Mouse (Mus musculus): Measurements from ENCODE around the gene Crtac1. TPM values are rescaled to one million over a fixed set of nuclear protein-coding genes. Genes with fewer than 3 reads are reported as not detected.

Gene Crtac1
- polyA plus RNA-seq (2012; rRNA removed): 0.16 TPM in 2 replicates

DNA sequence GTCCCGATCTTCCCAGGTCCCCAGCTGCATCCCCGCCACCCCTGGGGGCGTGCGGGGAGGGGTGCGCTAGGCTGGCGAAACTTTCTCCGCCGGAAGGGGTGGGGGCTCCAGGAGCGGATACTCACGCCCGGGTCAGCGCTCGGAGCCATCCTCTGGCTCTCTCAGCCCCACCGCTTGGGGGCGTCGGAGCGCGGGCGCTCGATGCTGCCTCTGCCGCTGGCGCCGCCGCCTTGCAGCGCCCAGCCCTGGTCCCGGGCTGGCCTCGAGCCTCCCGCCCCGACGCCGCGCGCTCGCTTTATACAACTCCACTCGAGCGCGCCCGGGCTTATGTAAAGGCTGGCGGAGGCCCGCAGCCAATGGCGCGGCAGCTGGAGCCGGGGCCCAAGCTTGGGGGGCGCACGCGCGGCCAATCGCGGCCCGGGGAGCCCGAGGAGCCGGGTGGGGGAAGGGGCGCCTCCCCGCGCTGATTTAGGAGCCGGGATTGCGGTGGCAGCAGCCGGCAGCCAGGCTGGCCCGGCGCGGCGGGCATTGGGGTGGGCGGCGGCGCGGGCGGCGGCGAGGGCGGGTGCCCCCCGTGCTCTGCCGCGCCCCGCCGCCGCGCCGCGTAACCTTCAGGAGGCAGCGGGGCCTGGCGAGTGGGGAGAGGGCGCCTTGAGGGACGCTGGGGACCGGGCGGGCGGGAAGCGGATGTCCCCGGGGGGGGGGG is at the start of gene Crtac1:
Gene Crtac1 (minus strand): TSS at position 299 of the 706 bp plus-strand sequence.

DNA sequence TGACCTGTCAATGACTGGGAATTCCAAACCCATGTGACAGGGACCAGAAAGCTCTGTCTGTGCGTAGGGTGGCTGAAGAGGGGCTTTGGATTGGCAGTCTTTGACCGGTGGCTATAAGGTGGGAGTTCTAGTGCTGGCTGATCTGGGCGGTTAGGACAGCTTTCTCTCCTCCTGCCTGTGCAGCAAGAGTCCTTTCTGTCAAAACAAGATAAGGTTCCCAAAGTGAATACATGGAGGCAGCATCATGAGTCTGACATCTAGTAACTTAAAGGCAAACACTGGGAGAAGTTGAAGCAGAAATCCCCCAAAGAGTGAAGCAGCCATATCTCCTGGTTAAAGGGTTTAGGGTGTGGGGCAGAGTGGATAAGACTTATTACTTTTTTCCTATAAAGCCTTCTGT is 184.1 kb downstream of the Crtac1 start, which contains the start of gene Golga7b:
Gene Golga7b (plus strand): TSS at position 56 of the 400 bp plus-strand sequence.

Other genes with a start within 250 kb of the Crtac1 start
- not detected in 2 replicates for gene Sfrp5, start 229.5 kb downstream of the Crtac1 start, polyA plus RNA-seq (2012; rRNA removed)
- not detected in 2 replicates for gene Golga7b, start 184.2 kb downstream of the Crtac1 start, polyA plus RNA-seq (2012; rRNA removed)
- gene R3hcc1l, start 87.0 kb upstream of the Crtac1 start, polyA plus RNA-seq (2012; rRNA removed): 7.3 and 8.4 TPM in 2 replicates
- 0.10 and 0.12 TPM in 2 replicates for gene Loxl4, start 181.0 kb upstream of the Crtac1 start, polyA plus RNA-seq (2012; rRNA removed)